Mouse (Mus musculus) heart, embryonic 12.5 days (tissue): ENCODE measurements at regions not wholly inside any gene's neighbourhood (a gene's known extent, or its start where the extent isn't known, plus 50 kb on each side); places are given as distances from the start of the nearest gene placed in this dataset.

ENCODE experiments used
- ATAC-seq: fragments of 200-750 bp; cut with Nextera tagmentation; 2 replicates; pipeline ENCODE4 v1.8.0; 2017; ENCODE audit warnings: moderate TSS enrichment, moderate library complexity; ENCODE audit not compliant: insufficient number of reproducible peaks, low FRiP score
- H3K27ac ChIP-seq: fragments of 300-500 bp; sonication (generic); 2 replicates; pipeline ENCODE4 v1.5.1; 2016; ENCODE audit warnings: mild to moderate bottlenecking, moderate library complexity; ENCODE audit not compliant: poor library complexity, severe bottlenecking
- H3K27me3 ChIP-seq: fragments of 300-500 bp; sonication (generic); replicated peaks from 2 replicates; pipeline ENCODE4 v1.6.1; 2016; ENCODE audit warnings: mild to moderate bottlenecking, moderate library complexity
- H3K36me3 ChIP-seq: fragments of 300-500 bp; sonication (generic); 2 replicates; pipeline ENCODE4 v1.6.1; 2016; ENCODE audit warnings: mild to moderate bottlenecking, moderate library complexity
- H3K4me1 ChIP-seq: fragments of 300-500 bp; sonication (generic); replicated peaks from 2 replicates; pipeline ENCODE4 v1.6.1; 2016; ENCODE audit warnings: mild to moderate bottlenecking
- H3K4me2 ChIP-seq: fragments of 300-500 bp; sonication (generic); 2 replicates; pipeline ENCODE4 v1.6.1; 2016; ENCODE audit warnings: mild to moderate bottlenecking, moderate library complexity
- H3K4me3 ChIP-seq: fragments of 300-500 bp; sonication (generic); 2 replicates; pipeline ENCODE4 v1.5.1; 2016; ENCODE audit warnings: mild to moderate bottlenecking
- H3K9ac ChIP-seq: fragments of 300-500 bp; sonication (generic); 2 replicates; pipeline ENCODE4 v1.6.1; 2016; ENCODE audit warnings: mild to moderate bottlenecking, moderate library complexity
- H3K9me3 ChIP-seq: fragments of 300-500 bp; sonication (generic); replicated peaks from 2 replicates; pipeline ENCODE4 v1.6.1; 2016; ENCODE audit warnings: mild to moderate bottlenecking, moderate library complexity
- WGBS: fragments of 180-500 bp; shearing (Covaris S2); methylation state at CpG from one replicate; pipeline ENCODE4 v1.1.7; 2016; 5-methylcytosine and 5-hydroxymethylcytosine counted together

- WGBS: 90% methylated on average over 2 of the region's 2 CpGs
- H3K36me3 ChIP-seq: no peaks in the 10 kb centered on the region
- no peaks in the 10 kb centered on the region for H3K9me3 ChIP-seq
- H3K27me3 ChIP-seq: no peaks in the 10 kb centered on the region
- H3K27ac ChIP-seq: no peak overlapping the region
- 0 out of 2 replicates have a peak, but pooled peaks cover 6% of the 10 kb centered on the region for H3K4me1 ChIP-seq
- H3K4me2 ChIP-seq: no peak overlapping the region
- H3K9ac ChIP-seq: no peak overlapping the region
- no peak for ATAC-seq
- no peak overlapping the region for H3K4me3 ChIP-seq
These were observed 1100.8 kb upstream of the Gm7489 start for GRCm38 (mm10) chr15:52783940-52784339.

GRCm38 (mm10) chr15:52785196-52785595, 1099.5 kb upstream of the Gm7489 start:
- WGBS: 80% methylated on average over 3 of the region's 3 CpGs

GRCm38 (mm10) chr15:52785976-52786375, 1098.7 kb upstream of the Gm7489 start:
- no peak for ATAC-seq
- Histone ChIP-seq H3K27me3 (no peaks in the 10 kb centered on the region), H3K27ac (no peak overlapping the region), H3K4me3 (no peak overlapping the region), H3K36me3 (no peaks in the 10 kb centered on the region), H3K4me2 (no peak overlapping the region), H3K9ac (no peak overlapping the region), H3K4me1 (0 out of 2 replicates have a peak, but pooled peaks cover 6% of the 10 kb centered on the region), H3K9me3 (no peaks in the 10 kb centered on the region)
- 75% methylated on average over 8 of the region's 8 CpGs for WGBS

More at GRCm38 (mm10) chr15:52785196-52785595, 1099.5 kb upstream of the Gm7489 start:
- Histone ChIP-seq H3K4me3 (no peak overlapping the region), H3K27me3 (no peaks in the 10 kb centered on the region), H3K9me3 (no peaks in the 10 kb centered on the region), H3K36me3 (no peaks in the 10 kb centered on the region), H3K4me2 (no peak overlapping the region), H3K9ac (no peak overlapping the region), H3K4me1 (0 out of 2 replicates have a peak, but pooled peaks cover 6% of the 10 kb centered on the region), H3K27ac (no peak overlapping the region)
- ATAC-seq: no peak

- Histone ChIP-seq H3K27me3 (no peaks in the 10 kb centered on the region), H3K36me3 (no peaks in the 10 kb centered on the region), H3K4me1 (no peaks in the 10 kb centered on the region), H3K9ac (no peak overlapping the region), H3K4me3 (no peak overlapping the region), H3K9me3 (no peaks in the 10 kb centered on the region), H3K27ac (no peak overlapping the region), H3K4me2 (no peak overlapping the region)
- no peak for ATAC-seq
- WGBS: 61% methylated on average over 4 of the region's 4 CpGs
These were observed 1079.1 kb upstream of the Gm7489 start for GRCm38 (mm10) chr15:52805479-52806199.

- no peak overlapping the region for H3K4me2 ChIP-seq
- H3K27me3 ChIP-seq: no peaks in the 10 kb centered on the region
- no peaks in the 10 kb centered on the region for H3K4me1 ChIP-seq
- no peak overlapping the region for H3K4me3 ChIP-seq
- H3K36me3 ChIP-seq: no peaks in the 10 kb centered on the region
- H3K9me3 ChIP-seq: no peaks in the 10 kb centered on the region
- H3K9ac ChIP-seq: no peak overlapping the region
- WGBS: 73% methylated on average over 3 of the region's 3 CpGs
- H3K27ac ChIP-seq: no peak overlapping the region
- ATAC-seq: no peak
These were observed 1076.1 kb upstream of the Gm7489 start for GRCm38 (mm10) chr15:52808622-52809021.

GRCm38 (mm10) chr15:52820796-52821195, 1063.9 kb upstream of the Gm7489 start:
- Histone ChIP-seq H3K9ac (no peak overlapping the region), H3K4me1 (no peaks in the 10 kb centered on the region), H3K36me3 (no peaks in the 10 kb centered on the region), H3K4me3 (no peak overlapping the region), H3K27ac (no peak overlapping the region), H3K4me2 (no peak overlapping the region), H3K9me3 (no peaks in the 10 kb centered on the region), H3K27me3 (no peaks in the 10 kb centered on the region)
- no peak for ATAC-seq
- 83% methylated on average over 6 of the region's 6 CpGs for WGBS

GRCm38 (mm10) chr15:52836896-52837295, 1047.8 kb upstream of the Gm7489 start:
- WGBS: 78% methylated on average over 2 of the region's 2 CpGs
- Histone ChIP-seq H3K27ac (no peak overlapping the region), H3K9me3 (no peaks in the 10 kb centered on the region), H3K9ac (no peak overlapping the region), H3K36me3 (no peaks in the 10 kb centered on the region), H3K27me3 (no peaks in the 10 kb centered on the region), H3K4me2 (no peak overlapping the region), H3K4me3 (no peak overlapping the region), H3K4me1 (no peaks in the 10 kb centered on the region)
- ATAC-seq: no peak

- no peak for ATAC-seq
- Histone ChIP-seq H3K4me3 (no peak overlapping the region), H3K36me3 (no peaks in the 10 kb centered on the region), H3K27me3 (no peaks in the 10 kb centered on the region), H3K9me3 (no peaks in the 10 kb centered on the region), H3K4me2 (no peak overlapping the region), H3K27ac (no peak overlapping the region), H3K4me1 (no peaks in the 10 kb centered on the region), H3K9ac (no peak overlapping the region)
These were observed 1036.6 kb upstream of the Gm7489 start for GRCm38 (mm10) chr15:52848132-52848531.

GRCm38 (mm10) chr15:52858682-52859081, 1026.0 kb upstream of the Gm7489 start:
- no peak for ATAC-seq
- Histone ChIP-seq H3K36me3 (no peaks in the 10 kb centered on the region), H3K9me3 (no peaks in the 10 kb centered on the region), H3K27ac (no peak overlapping the region), H3K27me3 (no peaks in the 10 kb centered on the region), H3K9ac (no peak overlapping the region), H3K4me1 (no peaks in the 10 kb centered on the region), H3K4me2 (no peak overlapping the region), H3K4me3 (no peak overlapping the region)
- 82% methylated on average over 4 of the region's 4 CpGs for WGBS

- no peak for ATAC-seq
- no peak overlapping the region for H3K27ac ChIP-seq
- H3K4me1 ChIP-seq: no peaks in the 10 kb centered on the region
- no peak overlapping the region for H3K9ac ChIP-seq
- no peaks in the 10 kb centered on the region for H3K27me3 ChIP-seq
- no peaks in the 10 kb centered on the region for H3K9me3 ChIP-seq
- no peaks in the 10 kb centered on the region for H3K36me3 ChIP-seq
- H3K4me2 ChIP-seq: no peak overlapping the region
- H3K4me3 ChIP-seq: no peak overlapping the region
- WGBS: 73% methylated on average over 4 of the region's 4 CpGs
These were observed 1021.2 kb upstream of the Gm7489 start for GRCm38 (mm10) chr15:52863494-52863893.

- no peak overlapping the region for H3K27ac ChIP-seq
- ATAC-seq: no peak
- H3K4me1 ChIP-seq: no peaks in the 10 kb centered on the region
- no peaks in the 10 kb centered on the region for H3K27me3 ChIP-seq
- H3K9me3 ChIP-seq: peaks cover 5% of the 10 kb centered on the region; the same call in 1 of the 2 replicates
- H3K36me3 ChIP-seq: no peaks in the 10 kb centered on the region
- WGBS: 52% methylated on average over 9 of the region's 9 CpGs
- H3K4me2 ChIP-seq: no peak overlapping the region
- H3K9ac ChIP-seq: no peak overlapping the region
- no peak overlapping the region for H3K4me3 ChIP-seq
These were observed 992.3 kb upstream of the Gm7489 start for GRCm38 (mm10) chr15:52892244-52892950.
